Mouse (Mus musculus) olfactory bulb, adult 2 months (tissue): ENCODE results near the gene Cd82. TPM values are rescaled to one million over a fixed set of nuclear protein-coding genes. Genes with fewer than 3 reads are reported as not detected.

Experiments used
- H3K27ac ChIP-seq: fragments of 200-500 bp; 2 replicates; pipeline ENCODE4 v1.5.1; 2012; ENCODE audit warnings: low read depth, low read length; ENCODE audit not compliant: insufficient read depth
- H3K4me1 ChIP-seq: fragments of 200-500 bp; 2 replicates; pipeline ENCODE4 v1.6.1; 2012; ENCODE audit warnings: low read length; ENCODE audit not compliant: control insufficient read depth, insufficient read depth
- H3K4me3 ChIP-seq: fragments of 200-500 bp; 2 replicates; pipeline ENCODE4 v1.5.1; 2012; ENCODE audit warnings: mild to moderate bottlenecking, low read depth, low read length, moderate library complexity; ENCODE audit not compliant: insufficient read depth
- CTCF ChIP-seq: fragments of 200-500 bp; IDR thresholded peaks from 2 replicates; pipeline ENCODE4 v1.5.1; 2012; ENCODE audit warnings: low read depth, mild to moderate bottlenecking, low read length, moderate library complexity; ENCODE audit not compliant: insufficient read depth
- POLR2A ChIP-seq: fragments of 200-500 bp; IDR thresholded peaks from 2 replicates; pipeline ENCODE4 v1.6.1; 2012; ENCODE audit warnings: mild to moderate bottlenecking, low read depth, low read length, moderate library complexity; ENCODE audit not compliant: insufficient read depth
- WGBS: fragments of 180-500 bp; shearing (Covaris S2); methylation state at CpG from one replicate; pipeline ENCODE4 v1.1.7; 2018; 5-methylcytosine and 5-hydroxymethylcytosine counted together
- polyA plus RNA-seq: library from polyadenylated mRNA; stranded (reverse); fragments of >200 nt; gene quantifications from 2 replicates; pipeline ENCODE4 v1.2.4, GENCODE M21; 2012; ENCODE audit warnings: low replicate concordance; ENCODE audit not compliant: missing spikeins, insufficient read depth, insufficient read length

Cd82 gene
- polyA plus RNA-seq, 1 experiment, result not detected

DNA sequence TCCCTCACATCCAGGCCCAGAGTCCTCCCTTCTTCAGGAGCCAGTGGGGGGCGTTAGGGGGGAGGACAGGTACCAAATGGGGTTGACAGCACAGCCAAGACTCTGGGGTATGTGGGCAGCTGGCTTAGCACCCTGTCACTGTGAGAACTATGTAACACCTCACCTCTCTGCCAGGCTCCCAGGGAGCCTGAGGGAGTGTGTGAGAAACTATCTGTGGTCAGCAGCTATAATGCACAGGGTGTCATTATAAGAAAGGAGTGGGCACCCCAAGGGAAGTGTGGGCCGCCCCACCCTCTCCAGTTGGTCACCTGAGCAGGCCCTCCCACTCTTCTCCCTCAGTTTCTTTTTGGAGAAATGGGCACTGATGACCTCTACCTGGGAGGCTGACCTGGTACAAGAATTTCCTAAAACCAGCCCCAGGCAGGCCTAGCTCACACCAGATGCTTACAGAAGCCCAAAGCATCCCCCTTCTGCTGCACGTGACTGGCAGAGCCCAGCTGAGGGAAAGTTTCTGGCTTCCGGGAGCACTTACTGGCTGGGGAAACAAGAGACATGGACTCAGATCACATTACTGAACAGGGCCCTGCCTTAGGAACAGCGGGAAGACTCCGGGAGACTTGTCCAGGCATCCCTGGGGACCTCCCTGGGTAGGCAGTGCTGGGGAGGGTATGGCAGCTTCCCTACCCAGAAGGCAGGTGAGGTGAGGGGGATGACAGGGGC, 11.6 kb downstream of the Cd82 start:
- TF ChIP-seq POLR2A (no peak), CTCF (no peak)
- Histone ChIP-seq H3K4me3 (no peak overlapping the region), H3K27ac (no peak overlapping the region), H3K4me1 (peaks cover 18% of the 10 kb centered on the region; the same call in 1 of the 2 replicates)
- WGBS, result 87% methylated on average over 6 of the region's 6 CpGs

- Histone ChIP-seq H3K4me3 (no peak overlapping the region), H3K27ac (no peak overlapping the region), H3K4me1 (peaks cover 18% of the 10 kb centered on the region; the same call in 1 of the 2 replicates)
- no peak for TF ChIP-seq POLR2A
- no peak for TF ChIP-seq CTCF
- WGBS, result 93% methylated on average over 7 of the region's 7 CpGs
Observed at GRCm38 (mm10) chr2:93450695-93451094, 12.2 kb downstream of the Cd82 start.

- 82% methylated on average over 2 of the region's 2 CpGs for WGBS
- Histone ChIP-seq H3K4me1 (peaks cover 18% of the 10 kb centered on the region; the same call in 1 of the 2 replicates), H3K27ac (no peak overlapping the region), H3K4me3 (no peak overlapping the region)
- TF ChIP-seq POLR2A (no peak), CTCF (no peak)
Observed at GRCm38 (mm10) chr2:93449657-93450056, 13.3 kb downstream of the Cd82 start.

- H3K4me3 ChIP-seq, result no peak overlapping the region
- WGBS, result 90% methylated on average over 5 of the region's 5 CpGs
- TF ChIP-seq CTCF, result no peak
- TF ChIP-seq POLR2A, result no peak
Observed at GRCm38 (mm10) chr2:93448774-93449173, 14.2 kb downstream of the Cd82 start.

GRCm38 (mm10) chr2:93447500-93448249, 15.3 kb downstream of the Cd82 start:
- Histone ChIP-seq H3K27ac (no peak overlapping the region), H3K4me3 (no peak overlapping the region), H3K4me1 (peaks cover 20% of the 10 kb centered on the region)
- TF ChIP-seq POLR2A (no peak), CTCF (no peak)
- 66% methylated on average over 6 of the region's 6 CpGs for WGBS

More at GRCm38 (mm10) chr2:93448774-93449173, 14.2 kb downstream of the Cd82 start:
- H3K27ac ChIP-seq, result no peak overlapping the region
- H3K4me1 ChIP-seq, result peaks cover 18% of the 10 kb centered on the region

- 89% methylated on average over 13 of the region's 13 CpGs for WGBS
- Histone ChIP-seq H3K4me3 (no peak overlapping the region), H3K27ac (no peak overlapping the region), H3K4me1 (peaks cover 20% of the 10 kb centered on the region)
- TF ChIP-seq POLR2A (no peak), CTCF (no peak)
Observed at GRCm38 (mm10) chr2:93446606-93447353, 16.2 kb downstream of the Cd82 start.

DNA sequence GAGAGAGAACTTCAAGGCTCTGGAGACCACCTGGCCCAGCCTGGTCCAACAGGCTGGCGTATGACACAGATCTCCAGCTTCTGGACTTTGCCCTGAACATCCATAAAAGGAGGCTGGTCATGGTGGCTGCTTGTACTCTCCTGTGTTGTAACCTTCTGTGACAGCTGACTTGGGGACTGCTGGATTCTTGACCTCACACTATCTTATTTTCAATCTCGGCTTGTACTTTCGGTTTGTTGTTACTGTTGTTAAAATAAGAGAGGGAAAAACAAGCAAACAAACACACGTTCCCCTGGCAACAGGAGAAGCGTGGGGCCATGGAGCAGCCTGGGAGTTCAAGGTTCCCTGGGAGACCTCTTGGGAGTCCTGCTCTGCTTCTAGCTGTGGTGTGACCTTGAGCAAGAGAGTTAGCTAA, 17.7 kb downstream of the Cd82 start:
- peaks cover 20% of the 10 kb centered on the region for H3K4me1 ChIP-seq
- WGBS, result 73% methylated on average over 5 of the region's 5 CpGs
- H3K27ac ChIP-seq, result no peak overlapping the region
- TF ChIP-seq CTCF, result no peak
- no peak overlapping the region for H3K4me3 ChIP-seq

- no peak overlapping the region for H3K27ac ChIP-seq
- peaks cover 26% of the 10 kb centered on the region for H3K4me1 ChIP-seq
- WGBS, result 90% methylated on average over 7 of the region's 7 CpGs
- TF ChIP-seq CTCF (no peak), POLR2A (no peak)
- no peak overlapping the region for H3K4me3 ChIP-seq
Observed at GRCm38 (mm10) chr2:93444280-93444679, 18.7 kb downstream of the Cd82 start.
